Mouse (Mus musculus): ENCODE results near the gene Mthfsd.

DNA sequence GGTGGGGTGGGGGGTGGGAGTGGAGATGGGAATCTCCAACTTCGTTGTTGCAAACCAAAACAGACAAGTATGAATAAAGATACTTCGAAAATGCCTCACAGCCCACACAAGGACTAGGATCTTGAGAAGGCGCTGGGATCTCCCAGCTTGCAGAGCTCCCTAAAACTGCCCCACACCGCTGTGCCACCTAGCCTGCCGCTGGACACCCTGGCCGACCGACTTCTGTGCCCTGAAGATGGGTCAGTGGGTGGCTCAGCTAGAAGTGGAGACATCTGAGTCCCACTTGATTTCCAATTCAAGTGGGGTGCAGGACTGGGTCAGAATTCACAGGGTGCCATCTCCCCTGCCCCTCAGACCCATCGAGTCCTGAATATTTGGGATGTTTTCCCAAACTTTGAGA lies 13.5 kb upstream of the Mthfsd start:
- TF ChIP-seq CTCF (IDR thresholded peaks at IDR 0.05 in 2 of 3, conservative IDR thresholded peaks at IDR 0.05 in 1 of 3; ENCODE audit: control insufficient read depth in 1 of 3, insufficient read depth in 1 of 3, low read depth in 2 of 3, low read length in 3 of 3, poor library complexity in 1 of 3, severe bottlenecking in 1 of 3) = no peak
- no peak for TF ChIP-seq NRF1 (IDR thresholded peaks at IDR 0.05; ENCODE audit: insufficient read depth, low read depth, low read length, poor library complexity, severe bottlenecking)
- TF ChIP-seq MEF2A (IDR thresholded peaks at IDR 0.05; ENCODE audit: extremely low read depth, insufficient replicate concordance, low read depth, low read length, poor library complexity, severe bottlenecking) = no peak
- no peak for TF ChIP-seq GATA1 (IDR thresholded peaks at IDR 0.05; ENCODE audit: low read depth, low read length)
- no peak for TF ChIP-seq MYC (IDR thresholded peaks at IDR 0.05; ENCODE audit: low read depth, low read length)

Measured in MEL (cell line).